Mouse (Mus musculus) thymus, postnatal 0 days (tissue): ENCODE data around the gene Anxa4. TPM values are rescaled to one million over a fixed set of nuclear protein-coding genes. Genes with fewer than 3 reads are reported as not detected.

Source experiments
- DNase-seq: peaks from one replicate; pipeline ENCODE4 v3.0.0-alpha.2; 2015; ENCODE audit warnings: low spot score
- polyA plus RNA-seq: library from polyadenylated mRNA; unstranded; fragments of >200 nt; fragmentation: Nextera tagmentation; extraction: Ambion mirVana; gene quantifications from 2 replicates; pipeline ENCODE4 v1.2.1, GENCODE M21; 2015

The Anxa4 gene
- polyA plus RNA-seq, 1 experiment from 2014 or later: 34.0 TPM

DNA sequence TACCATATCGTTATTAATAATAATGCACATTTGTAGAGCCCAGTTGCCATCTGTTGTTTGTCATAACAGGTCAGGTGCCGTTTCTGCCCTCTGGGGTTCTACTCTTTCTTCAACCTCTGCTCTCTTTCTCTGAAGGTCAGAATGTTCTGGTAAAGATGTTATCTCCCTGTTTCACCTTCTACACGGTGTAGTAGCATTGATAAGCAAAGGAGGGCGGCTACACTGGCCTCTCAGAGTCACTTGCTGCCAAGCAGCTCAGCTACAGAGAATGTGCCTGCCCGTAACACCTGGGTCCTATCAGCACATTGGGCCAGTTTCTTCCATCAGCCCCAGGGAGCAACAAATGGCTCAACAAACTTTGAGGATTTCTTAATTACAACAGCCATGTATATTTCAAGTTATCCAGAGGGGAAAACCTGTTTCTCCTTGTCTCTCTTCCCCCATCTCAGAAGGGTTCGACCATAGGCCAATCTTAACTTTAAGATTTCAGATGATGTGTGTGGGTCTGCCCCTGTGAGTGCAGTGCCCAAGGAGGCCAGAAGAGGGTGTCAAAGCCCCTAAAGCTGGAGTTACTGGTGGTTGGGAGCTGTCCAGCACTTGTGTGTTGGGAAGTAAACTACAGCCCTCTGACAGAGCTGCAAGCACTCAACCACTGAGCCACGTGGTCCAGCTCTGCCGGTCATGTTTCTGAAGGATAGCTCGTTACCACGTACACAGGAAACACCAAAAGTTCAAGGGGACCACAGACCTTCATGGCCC, 39.1 kb downstream of the Anxa4 start:
- DNase-seq: peak; percentile 29

DNA sequence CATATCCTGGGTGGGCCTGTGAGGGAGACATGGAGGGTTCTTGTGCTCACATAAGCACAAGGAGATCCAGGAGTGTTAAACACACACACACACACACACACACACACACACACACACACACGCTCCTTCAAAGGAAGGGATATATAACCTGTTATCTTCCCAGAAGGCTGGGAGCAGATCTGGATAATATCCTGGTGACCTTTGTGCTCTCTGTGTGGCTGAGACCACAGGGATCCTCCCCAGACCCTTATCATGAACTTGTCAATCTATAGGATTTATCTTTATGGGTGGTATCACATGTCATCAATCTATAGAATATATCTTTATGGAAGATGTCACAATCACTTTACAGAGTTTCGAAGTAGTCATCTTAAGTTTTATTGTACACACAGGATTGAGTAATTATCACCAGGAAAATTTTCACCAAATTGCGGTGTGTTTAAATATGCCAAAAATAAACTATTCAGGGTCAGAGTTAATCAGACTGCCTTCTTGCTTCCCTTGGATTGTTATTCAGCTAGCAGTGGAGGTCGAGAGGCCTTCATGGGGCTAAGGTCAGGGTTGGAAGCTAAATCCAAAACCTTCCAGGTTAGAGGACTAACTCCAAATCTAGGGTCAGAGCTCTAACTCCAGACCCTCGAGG, 40.4 kb downstream of the Anxa4 start:
- DNase-seq: no peak

DNA sequence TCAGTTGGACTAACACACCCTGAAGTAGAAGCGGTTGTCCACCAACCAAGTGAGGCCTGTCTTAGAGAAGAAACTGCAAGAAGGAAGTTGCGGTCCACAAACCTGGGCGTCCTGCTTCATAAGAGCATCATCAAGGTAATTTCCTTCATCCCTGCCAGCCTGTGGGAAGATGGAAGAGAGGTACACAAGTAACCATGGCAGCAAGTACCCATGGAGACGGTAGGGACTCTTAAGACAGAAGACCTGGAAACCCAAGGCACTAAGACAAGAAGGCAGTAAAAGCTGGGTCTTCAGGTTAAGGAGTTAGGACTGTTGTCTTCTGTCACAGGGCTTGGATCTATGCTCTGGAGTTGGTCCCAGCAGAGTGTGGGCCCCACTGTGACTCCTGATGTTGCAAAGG, 42.4 kb downstream of the Anxa4 start:
- DNase-seq: no peak

DNA sequence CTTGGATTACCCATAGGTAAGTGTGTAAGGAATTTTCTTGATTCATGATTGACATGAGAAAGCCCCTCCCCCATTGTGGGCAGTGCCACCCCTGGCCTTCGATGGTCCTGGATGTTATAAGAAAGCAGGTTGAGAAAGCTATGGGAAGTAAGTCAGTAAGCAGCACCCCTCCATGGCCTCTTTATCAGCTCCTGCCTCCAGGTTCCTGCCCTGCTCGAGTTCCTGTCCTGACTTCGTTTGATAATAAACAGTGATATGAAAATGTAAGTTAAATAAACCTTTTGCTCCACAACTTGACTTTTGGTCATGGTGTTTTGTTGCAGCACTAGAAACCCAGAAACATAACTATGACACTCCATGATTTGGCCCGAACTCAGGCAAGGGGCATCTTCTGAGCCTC, 43.6 kb downstream of the Anxa4 start:
- DNase-seq: no peak

DNA sequence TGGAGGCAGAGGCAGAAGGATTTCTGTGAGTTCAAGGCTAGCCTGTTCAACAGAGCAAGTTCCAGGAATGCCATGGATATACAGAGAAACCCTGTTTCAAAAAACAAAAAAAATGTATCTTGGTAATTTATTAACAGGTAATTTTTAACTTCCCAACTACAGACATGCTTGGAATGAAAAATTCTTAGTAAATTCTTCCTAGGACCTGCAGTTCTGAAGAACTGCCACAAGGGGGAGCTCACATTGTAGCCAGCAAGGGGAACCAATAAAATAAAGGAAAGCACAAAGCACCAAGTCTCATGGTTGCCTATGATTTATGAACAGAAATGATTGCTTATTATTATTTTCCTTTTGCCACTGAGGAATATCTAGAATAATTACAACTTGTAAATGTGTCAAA, 46.2 kb downstream of the Anxa4 start:
- peak; percentile 65 for DNase-seq

DNA sequence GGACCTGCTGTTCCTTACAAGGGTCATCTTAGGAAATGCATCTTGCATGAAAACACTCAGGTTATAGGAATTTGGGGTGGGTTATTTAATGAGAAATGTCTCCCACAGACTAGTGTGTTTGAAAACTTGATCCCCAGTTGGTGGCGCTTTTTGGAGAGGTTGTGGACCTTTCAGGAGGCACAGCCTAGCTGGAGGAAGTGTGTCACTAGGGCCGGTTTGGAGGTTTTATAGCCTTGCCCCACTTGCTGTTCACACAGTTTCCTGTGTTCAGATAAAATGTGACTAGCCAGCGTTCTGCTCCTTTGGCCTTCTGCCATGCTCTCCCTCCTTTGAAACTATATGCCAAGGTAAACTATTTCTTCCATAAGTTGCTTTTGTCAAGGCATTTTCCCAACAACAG, 52.7 kb downstream of the Anxa4 start:
- no peak for DNase-seq

DNA sequence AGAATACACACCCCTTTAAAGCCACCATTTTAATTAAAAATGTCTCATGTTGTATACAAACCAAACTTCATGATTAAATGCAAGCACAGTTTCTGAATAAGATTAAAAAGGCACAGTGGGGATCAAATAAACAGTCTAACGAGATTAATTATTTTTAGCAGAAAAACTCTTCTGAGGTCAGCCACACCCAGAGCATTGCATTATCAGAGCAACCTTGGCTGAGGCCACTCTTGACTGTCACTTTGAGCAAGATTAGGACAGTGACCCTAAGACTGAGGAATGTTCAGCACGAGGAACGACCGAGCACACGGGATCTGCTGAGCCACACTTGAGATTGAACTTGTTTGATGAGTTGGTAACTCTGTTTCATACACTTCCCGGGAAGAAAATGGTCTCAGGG, 56.6 kb downstream of the Anxa4 start:
- DNase-seq: no peak

DNA sequence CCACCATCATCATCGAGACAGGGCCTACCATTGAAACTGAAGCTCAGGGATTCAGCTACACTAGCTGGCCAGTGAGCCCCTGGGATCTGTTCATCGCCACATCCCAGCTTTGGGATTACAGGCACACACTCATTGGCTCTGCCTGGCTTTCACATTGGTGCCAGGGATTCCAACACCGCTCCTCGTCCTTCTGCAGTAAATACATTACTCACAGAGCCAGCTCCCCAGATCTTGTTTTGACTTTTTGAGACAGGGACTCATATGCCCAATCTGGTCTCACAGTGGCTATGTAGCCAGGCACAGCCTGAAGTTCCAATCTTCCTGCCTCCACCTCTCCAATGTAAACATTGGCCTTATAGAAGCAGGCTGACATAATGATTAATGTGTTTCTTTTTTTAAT, 57.1 kb downstream of the Anxa4 start:
- no peak for DNase-seq

DNA sequence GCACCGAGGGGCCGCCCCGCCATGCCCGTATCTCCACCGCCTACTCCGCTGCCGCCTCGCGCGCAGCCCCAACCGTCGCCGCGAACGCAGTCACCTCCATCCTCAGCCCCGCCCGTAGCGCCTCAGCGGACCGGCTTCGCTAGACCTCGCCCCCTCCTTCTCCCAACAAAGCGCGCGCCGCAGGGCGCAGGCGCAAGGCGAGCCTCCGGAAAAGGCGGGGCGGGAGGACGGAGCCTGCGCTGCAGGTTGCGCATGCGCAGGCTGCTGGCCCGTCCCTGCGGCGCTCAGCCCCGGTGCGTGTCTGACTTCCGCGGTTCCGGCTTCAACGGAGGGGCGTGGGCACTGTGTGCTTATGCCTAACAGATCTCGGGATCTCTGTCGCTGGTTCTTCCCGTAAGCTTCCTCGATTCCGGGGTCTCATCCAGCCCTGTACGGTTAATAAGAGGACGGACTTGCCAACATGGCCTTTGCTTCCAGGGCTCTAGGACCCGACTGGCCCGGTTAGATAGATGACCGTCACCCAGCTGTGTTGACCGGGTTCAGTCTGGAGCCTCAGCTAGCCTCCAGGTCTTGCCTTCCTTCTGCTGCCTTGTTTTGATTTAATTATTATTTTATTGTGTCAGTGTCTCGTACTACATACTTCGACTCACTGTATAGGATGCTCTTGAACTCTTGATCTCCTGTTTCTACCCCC, 60.1 kb downstream of the Anxa4 start, which contains the start of gene Gmcl1:
Gmcl1 (minus strand) TSS at position 201 of the 694 bp plus-strand sequence.
- DNase-seq: peak; percentile 99

DNA sequence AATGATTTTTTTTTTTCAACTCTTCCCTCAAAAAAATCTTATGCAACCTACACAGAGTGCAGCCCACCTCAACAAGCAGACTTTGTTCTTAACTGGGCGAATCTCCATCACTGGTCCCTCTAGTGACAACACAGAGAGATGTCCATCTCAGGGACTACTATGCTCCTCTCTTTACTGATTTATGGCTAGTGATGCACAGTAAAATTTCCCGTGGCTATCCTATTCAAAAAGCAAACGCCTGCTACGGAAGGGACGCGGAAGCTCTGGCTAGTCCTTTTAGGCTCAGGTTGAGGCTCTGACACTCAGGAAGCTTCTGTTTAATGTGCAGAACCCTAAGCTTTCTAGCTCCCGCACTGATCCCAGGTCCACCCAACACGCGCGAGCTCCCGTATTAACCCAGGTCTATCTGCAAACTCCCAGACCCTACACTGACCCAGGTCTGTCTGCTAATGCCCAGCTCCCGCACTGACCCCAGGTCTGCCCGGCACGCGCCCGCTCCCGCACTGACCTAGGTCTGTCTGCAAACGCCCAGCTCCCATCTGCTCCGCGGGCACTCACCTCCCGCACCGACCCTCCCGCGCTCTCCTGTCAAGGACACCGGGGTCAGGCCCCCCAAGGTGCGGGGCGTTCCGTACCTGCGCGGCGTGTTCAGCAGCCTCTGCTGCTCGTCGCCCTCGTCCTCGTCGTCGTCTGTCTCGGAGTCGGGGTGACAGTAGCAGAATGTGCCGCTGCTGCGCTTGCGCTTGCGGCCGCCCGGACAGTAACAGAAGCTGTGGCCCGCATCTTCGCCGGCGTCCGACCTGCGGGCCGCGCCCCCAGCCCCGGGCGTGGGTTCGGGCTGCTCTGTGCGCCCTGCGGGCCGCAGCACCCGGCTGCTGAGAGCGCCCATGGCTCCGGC, 60.9 kb downstream of the Anxa4 start:
- DNase-seq: peak; percentile 32

DNA sequence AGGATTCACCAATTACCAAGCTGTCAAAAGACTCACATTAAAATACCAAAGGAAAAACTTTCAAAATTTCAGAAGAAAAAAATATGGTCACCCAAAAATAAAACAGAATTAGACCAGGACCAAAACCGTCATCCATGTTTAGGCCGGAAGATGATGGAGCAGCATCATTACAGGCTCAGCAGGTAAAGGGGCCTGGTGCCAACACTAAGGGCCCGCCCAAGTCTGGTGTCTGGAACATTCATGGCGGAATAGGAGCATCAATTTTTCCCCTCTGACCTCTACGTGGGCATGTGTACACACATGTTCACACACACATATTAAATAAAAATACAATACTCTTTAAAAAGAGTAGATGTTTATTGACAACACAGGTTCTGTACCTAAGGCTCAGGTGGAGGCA, 64.7 kb downstream of the Anxa4 start:
- no peak for DNase-seq

DNA sequence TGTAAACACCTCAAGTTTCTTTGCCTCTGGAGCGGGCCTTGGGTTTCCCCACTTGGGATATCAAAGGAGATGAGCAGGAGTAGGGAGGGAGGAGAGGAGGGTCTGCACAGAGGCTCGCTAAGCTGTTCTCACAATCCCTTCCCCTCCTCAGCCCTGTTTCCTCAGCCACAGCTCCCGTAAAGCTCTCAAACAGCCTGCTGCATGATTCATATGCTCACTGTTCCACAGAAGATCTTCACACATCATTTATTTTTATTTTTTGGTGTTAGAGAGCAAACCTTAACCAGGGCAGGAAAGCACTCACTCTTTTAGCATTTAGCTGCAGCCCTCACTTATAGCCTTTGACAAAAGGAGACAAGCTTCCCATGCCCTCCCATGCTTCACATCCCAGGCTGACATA, 71.4 kb downstream of the Anxa4 start:
- no peak for DNase-seq

DNA sequence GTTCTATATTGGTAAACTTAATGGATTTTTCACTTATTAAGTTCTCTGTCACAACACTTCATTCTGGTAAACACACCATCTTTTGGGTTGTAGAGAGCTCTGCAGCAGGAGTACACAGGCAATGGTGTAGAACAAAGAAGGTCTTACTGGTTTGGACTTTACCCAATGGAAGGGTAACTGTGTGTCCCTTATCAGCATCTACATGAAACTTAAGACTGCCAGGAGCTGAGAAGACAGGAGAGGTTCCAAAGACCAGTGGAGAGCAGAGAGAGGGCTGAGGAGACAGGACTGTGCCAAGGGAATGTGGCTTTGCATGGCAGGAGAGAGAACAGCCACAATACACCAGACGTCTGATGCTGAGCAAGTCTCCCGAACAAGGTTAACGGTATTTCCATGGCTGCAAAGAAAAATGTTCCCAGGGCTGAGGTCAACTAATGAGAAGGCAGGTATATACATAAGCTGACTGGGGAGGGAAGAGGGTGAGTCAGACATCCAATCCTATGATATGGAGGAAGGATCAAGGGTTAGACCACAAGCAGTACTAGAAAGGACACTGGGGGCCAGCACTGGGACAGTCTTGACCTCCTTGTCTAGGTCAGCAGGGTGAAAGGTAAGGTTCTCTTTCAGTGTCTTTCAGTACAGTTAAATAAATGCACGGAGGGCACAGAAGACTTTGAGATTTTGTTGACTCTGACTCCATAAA, 85.2 kb downstream of the Anxa4 start:
- no peak for DNase-seq

DNA sequence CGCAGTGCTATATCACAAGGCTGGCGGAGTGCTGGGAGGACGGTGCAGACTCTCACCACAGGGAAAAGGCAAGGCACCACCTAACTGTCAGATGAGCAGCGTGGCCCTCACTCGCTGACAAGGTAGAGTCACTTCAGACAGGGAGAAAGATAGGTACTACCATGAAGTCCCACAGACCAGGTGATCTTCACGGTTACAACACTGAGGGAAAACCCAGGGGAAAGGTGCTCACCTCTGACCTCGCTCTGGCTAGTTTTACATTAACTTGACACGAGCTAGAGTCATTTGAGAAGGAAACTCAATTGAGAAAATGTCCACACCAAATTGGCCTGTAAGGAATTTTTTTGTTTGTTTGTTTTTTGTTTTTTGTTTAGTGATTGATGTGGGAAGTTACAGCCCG, 90.8 kb downstream of the Anxa4 start:
- no peak for DNase-seq

DNA sequence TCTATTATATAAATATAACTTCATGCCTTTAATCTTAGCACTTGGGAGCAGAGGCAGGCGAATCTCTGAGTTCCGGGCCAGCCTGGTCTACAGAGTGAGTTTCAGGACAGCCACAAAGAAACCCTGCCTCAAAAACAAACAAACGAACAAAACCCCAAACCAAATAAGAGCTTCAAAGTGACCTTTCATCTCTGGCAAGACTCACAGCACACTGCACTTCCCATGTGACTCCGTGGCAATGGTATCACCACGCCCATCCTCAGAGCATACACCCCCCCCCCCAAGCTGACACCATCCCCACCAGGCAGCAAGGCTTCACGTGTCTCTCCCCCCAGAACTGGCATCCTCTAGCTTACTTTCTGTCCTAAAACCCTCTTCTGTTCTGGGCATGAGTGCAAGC, 95.5 kb downstream of the Anxa4 start:
- peak; percentile 17 for DNase-seq

DNA sequence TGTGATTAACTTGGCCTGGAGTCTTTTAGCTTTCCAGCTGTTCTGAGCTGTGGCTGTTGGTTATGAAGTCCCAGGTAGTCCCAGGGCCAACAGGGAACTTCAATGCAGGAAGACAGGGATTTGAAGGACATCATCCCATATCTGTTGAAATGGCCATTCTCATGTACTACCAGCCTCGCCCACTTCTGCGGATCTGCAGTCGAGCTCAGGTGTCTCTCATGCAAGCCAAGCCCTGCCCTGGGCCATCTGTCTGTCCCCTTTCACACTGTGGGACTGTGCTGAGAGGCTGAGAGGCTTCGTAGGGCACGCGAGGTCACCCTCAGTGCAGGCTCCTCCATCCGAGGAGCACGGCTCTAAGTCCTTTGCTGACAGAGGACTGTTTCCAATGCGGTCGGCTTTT, 97.2 kb downstream of the Anxa4 start:
- DNase-seq: no peak

DNA sequence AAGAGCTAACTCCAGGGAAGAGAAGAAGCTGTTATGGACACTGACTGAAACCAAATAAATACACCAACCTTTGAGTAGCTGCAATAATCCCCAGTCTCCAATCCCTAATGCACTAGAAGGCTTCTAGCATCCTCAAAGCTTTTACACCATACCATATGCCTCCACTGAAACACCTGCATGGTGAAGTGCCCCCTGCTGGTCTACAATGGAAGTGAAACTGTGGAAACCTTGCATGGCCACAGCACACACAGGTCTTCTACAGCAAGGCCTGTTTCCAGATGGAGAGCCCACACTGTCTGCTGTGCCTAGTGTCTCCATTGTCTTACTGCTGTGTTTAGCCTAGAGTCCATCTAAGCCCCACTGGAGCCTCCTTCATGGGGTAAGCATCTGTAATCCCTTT, 98.9 kb downstream of the Anxa4 start:
- DNase-seq: peak; percentile 73

DNA sequence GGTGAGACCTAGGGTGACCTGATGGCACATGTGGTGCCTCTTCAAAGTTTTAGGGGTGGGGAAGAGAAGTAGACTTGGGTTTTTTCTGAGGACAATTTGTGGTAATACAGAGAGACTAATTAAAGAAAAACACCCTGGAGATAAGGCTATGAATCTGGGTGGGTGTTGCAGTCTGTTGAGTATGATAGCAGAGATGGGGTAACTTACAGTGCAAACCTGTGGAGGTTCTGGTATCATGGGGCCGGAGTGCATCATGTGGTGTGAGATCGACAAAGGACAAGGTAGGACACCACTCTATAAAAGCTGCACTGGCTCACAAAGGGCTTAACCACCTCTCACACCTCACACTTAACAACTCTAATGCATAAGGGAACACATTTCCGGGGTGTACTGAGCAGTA, 103.7 kb downstream of the Anxa4 start:
- no peak for DNase-seq

DNA sequence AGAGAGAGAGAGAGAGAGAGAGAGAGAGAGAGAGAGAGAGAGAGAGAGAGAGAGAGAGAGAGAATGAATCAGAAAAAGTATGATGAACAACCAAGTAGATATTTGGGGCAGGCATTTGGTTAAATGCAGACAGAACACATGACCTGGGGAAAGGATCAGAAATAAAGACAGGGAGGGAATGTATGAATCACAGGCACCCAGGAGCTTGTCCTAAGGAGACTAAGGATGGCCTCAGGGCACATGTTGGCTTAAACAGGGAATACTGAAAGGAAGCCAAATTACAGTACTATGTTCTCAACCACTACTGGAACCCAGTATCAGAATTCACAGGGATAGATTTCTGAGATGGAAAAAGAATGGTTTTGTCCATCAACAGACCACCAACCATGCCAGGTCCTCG, 106.4 kb downstream of the Anxa4 start:
- no peak for DNase-seq
